Mouse (Mus musculus): Measurements from ENCODE around the gene Cct3. TPM values are rescaled to one million over a fixed set of nuclear protein-coding genes. Genes with fewer than 3 reads are reported as not detected.
"Not testable (repeated sequence)": the region's sequence is repeated elsewhere in the genome, so short reads cannot be mapped to it uniquely, and the experiment has no call there.

Gene Cct3
- polyA plus RNA-seq, 1 experiment: 165 TPM

DNA sequence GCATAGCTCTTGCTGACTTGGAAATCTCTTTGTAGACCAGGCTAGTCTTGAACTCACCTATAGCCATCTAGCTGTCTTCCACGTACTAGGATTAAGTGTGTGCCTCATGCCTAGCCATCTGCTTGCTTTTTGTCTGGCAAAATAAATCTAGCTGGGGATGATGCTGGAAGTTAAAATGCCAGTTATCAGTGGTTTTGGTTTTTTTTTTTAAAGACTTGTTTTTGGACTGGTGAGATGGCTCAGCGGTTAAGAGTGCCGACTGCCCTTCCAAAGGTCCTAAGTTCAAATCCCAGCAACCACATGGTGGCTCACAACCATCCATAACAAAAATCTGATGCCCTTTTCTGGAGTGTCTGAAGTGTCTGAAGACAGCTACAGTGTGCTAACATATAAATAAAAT is 25.1 kb upstream of the Cct3 start:
- H3K4me1 ChIP-seq (ENCODE audit: control insufficient read depth, insufficient read depth, low read length): no peaks in the 10 kb centered on the region
- no peak overlapping the region for H3K4me3 ChIP-seq (ENCODE audit: insufficient read depth, low read length)
- TF ChIP-seq POLR2A (IDR thresholded peaks at IDR 0.05; ENCODE audit: extremely low read depth, insufficient read depth, low read length) (no peak), CTCF (IDR thresholded peaks at IDR 0.05; ENCODE audit: extremely low read depth, insufficient read depth, low read length) (no peak)
- no peak overlapping the region for H3K27ac ChIP-seq (ENCODE audit: insufficient read depth, low read length)

DNA sequence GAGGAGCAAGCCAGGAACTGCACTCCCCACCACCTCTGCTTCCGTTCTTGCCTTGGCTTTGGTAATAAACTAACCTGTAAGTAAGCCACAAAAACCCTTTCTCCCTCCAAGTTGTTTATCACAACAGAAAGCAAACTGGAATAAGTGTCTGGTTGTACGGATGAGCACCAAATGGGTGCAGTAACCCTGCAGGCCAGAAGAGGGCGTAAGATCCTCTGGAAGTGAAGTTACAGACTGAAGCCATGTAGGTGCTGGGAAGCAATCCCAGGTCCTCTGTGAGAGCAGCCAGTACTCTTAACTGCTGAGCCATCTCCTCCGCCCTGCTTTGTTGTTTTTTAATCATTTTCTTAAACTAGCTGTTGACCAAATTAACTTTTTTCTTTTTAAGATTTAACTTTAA is 22.9 kb upstream of the Cct3 start:
- Histone ChIP-seq H3K4me1 (ENCODE audit: control insufficient read depth, insufficient read depth, low read length) (no peaks in the 10 kb centered on the region), H3K27ac (ENCODE audit: insufficient read depth, low read length) (no peak overlapping the region), H3K4me3 (ENCODE audit: insufficient read depth, low read length) (no peak overlapping the region)
- TF ChIP-seq CTCF (IDR thresholded peaks at IDR 0.05; ENCODE audit: extremely low read depth, insufficient read depth, low read length) (0 out of 2 replicates have a peak, but pooled peaks have one; percentile 8), POLR2A (IDR thresholded peaks at IDR 0.05; ENCODE audit: extremely low read depth, insufficient read depth, low read length) (no peak)

DNA sequence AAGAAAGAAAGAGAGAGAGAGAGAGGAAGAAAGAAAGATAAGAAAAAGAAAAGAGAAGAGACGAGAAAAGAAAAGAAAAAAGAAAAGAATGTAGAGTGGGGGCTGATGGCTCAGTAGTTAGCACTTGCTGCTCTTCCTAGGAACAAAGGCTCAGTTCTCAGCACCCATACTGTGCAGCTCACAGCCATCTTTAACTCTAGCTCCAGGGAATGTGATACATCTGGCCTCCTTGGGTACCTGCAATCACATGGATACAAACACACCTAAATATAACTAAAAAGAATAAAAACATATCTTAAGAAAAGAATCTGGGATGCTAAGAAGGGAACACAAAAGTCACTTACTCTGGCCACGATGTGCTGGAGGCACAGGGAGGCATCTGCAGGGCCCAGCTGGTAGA is 20.8 kb upstream of the Cct3 start:
- Histone ChIP-seq H3K27ac (ENCODE audit: insufficient read depth, low read length) (no peak overlapping the region), H3K4me3 (ENCODE audit: insufficient read depth, low read length) (no peak overlapping the region), H3K4me1 (ENCODE audit: control insufficient read depth, insufficient read depth, low read length) (no peaks in the 10 kb centered on the region)
- TF ChIP-seq CTCF (IDR thresholded peaks at IDR 0.05; ENCODE audit: extremely low read depth, insufficient read depth, low read length): no peak
- no peak for TF ChIP-seq POLR2A (IDR thresholded peaks at IDR 0.05; ENCODE audit: extremely low read depth, insufficient read depth, low read length)

DNA sequence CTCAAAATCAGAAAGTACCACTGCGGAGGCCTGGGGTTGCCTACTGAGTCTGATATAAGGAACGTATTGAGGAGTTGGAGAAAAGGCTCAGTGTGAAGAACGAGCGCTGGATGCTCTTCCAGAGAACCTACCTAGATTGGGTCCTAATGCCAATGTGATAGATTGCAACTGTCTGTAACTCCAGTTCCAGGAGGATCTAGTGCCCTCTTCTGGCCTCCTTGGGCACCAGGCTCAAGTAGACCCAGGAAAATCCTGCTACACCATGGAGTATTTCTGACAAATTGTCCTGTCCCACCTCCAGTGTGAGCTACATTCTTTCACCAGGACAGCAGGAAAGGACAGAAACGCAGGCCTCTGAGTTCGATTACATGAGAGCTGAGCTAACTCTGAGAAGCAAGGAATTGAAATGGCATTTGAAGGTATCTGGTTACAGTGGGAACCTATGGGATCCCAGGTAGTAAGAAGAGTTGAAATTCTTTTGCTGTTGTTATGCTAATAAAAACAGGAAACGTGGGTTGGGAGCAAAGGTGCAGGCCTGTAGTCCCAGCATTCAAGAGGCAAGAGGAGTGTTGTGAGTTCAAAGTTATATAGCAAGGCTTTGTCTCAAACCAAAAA is 20.3 kb upstream of the Cct3 start:
- no peak overlapping the region for H3K4me3 ChIP-seq (ENCODE audit: insufficient read depth, low read length)
- TF ChIP-seq CTCF (IDR thresholded peaks at IDR 0.05; ENCODE audit: extremely low read depth, insufficient read depth, low read length): peak; percentile 69
- TF ChIP-seq POLR2A (IDR thresholded peaks at IDR 0.05; ENCODE audit: extremely low read depth, insufficient read depth, low read length): no peak
- no peaks in the 10 kb centered on the region for H3K4me1 ChIP-seq (ENCODE audit: control insufficient read depth, insufficient read depth, low read length)
- H3K27ac ChIP-seq (ENCODE audit: insufficient read depth, low read length): no peak overlapping the region

DNA sequence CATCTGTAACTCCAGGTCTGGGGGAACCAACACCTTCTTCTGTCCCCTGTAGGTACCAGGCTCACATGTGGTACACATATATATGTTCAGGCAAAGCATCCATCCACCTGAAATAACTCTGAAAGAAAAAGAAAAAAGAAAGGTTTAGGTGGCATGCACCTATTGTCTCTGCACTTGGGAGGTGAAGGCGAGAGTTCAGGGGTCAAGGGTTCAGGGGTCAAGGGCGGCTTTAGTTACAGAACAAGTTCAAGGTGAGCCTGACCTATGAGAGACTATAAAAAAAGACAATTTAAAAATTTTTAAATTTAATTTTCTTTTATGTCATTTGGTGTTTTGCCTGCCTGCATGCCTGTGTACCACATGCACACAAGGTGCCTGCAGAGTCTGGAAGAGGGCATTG is 16.9 kb upstream of the Cct3 start:
- no peak overlapping the region for H3K4me3 ChIP-seq (ENCODE audit: insufficient read depth, low read length)
- H3K27ac ChIP-seq (ENCODE audit: insufficient read depth, low read length): no peak overlapping the region
- TF ChIP-seq POLR2A (IDR thresholded peaks at IDR 0.05; ENCODE audit: extremely low read depth, insufficient read depth, low read length) (no peak), CTCF (IDR thresholded peaks at IDR 0.05; ENCODE audit: extremely low read depth, insufficient read depth, low read length) (no peak)
- peaks cover 4% of the 10 kb centered on the region; the same call in 1 of the 2 replicates for H3K4me1 ChIP-seq (ENCODE audit: control insufficient read depth, insufficient read depth, low read length)

DNA sequence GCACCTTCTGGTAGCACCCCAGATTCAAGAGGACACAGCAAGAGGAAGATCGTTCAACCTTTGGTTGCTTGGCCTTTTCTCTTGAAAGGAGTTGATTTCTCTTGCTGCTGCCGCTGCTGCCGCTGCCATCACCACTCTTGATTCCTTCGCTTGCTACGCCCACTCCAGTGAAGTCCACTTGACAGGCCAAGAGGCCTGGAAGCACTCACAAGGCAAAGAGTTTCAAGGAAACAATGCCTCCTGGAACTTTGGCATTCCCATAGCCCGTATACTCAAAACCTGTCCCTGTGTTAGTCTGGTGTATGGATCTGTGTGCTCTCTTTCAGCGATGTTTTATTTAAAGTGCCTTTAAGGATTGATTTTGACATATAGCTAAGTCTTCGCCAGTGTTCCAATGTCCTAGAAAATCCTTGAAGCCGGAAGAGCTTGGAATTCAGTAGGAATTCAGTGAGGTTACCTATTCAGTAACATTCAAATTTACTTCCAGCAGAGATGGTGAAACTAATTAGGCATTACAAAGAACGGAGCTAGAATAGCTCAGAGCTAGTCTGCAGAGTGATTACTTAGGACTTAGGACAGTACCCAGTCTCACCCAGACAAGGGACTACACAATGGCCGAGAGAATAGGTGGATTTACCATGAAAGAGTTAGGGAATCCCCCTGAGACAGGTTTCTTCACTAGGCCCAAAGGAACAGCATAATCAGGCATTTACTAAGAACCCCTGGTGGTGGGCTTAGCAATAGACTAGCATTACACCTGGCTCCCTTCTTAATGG is 15.6 kb upstream of the Cct3 start:
- H3K27ac ChIP-seq (ENCODE audit: insufficient read depth, low read length); H3K4me1 ChIP-seq (ENCODE audit: control insufficient read depth, insufficient read depth, low read length); H3K4me3 ChIP-seq (ENCODE audit: insufficient read depth, low read length): not testable (repeated sequence)

DNA sequence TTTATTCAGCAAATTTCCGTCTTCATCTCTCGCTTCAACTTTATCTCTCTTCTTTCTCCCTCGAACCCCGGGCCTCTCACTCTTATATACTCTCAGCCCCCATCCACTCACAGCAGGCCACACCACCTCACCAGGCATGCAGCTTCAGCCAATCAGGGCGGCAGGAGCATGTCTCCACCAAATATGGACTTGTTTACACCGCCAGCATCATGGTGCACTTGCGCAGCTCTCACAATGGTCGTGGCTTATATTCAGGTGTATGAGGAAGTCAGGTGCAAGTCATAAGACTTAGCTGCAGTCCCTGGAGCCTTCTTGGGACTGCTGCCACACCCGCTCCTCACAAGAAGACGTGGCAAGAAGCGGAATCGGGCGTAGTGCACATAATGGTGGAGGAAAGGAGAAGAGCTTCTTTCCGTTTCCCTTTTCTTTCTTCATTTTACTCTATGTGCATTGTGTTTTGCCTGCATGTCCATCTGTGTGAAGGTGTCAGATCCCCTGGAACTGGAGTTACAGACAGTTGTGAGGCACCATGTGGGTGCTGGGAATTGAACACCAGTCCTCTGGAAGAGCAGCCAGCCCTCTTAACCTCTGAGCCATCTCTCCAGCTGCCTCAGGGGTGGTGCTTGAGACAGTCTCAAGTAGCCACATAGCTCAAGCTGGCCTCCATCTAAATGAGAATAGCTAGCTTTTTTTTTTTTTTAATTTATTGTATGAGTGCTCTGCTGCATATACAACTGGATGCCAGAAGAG is 11.9 kb upstream of the Cct3 start:
- H3K4me1 ChIP-seq (ENCODE audit: control insufficient read depth, insufficient read depth, low read length); H3K4me3 ChIP-seq (ENCODE audit: insufficient read depth, low read length); H3K27ac ChIP-seq (ENCODE audit: insufficient read depth, low read length): not testable (repeated sequence)

DNA sequence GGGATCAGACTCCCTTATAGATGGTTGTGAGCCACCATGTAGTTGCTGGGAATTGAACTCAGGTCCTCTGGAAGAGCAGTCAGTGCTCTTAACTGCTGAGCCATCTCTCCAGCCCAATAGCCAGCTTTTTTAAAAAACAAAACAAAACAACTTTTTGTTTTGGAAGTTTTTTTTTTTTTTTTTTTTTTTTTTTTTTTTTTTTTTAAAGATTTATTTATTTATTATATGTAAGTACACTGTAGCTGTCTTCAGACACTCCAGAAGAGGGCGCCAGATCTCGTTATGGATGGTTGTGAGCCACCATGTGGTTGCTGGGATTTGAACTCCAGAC is 11.4 kb upstream of the Cct3 start:
- not testable (repeated sequence) for H3K4me3 ChIP-seq (ENCODE audit: insufficient read depth, low read length); H3K4me1 ChIP-seq (ENCODE audit: control insufficient read depth, insufficient read depth, low read length); H3K27ac ChIP-seq (ENCODE audit: insufficient read depth, low read length)

DNA sequence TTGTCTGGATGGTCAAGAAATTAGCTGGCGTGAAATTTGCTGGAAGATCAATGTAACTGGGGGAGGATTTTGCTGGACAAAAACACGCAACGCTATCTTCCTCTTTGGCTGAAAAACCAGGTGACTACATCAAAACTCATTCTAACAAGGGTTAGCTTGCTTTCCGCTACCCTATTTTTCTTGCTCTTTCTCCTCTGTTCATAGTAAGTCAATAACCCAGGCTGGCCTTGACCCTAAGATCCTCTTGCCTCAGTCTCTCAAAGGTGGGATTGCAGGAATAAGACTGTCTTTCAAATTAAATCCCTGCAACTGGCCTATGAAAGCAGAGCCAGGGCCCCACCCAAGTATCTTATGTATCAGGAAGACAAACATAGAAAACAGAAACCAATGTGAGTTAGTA is 9.8 kb upstream of the Cct3 start, which contains the start of gene Gm38392:
Gene Gm38392, minus strand, starts transcription at position 101 of the 400 bp plus-strand sequence.
- TF ChIP-seq POLR2A (IDR thresholded peaks at IDR 0.05; ENCODE audit: extremely low read depth, insufficient read depth, low read length): no peak
- no peak within 1 kb of the TSS for H3K4me3 ChIP-seq (ENCODE audit: insufficient read depth, low read length)
- H3K4me1 ChIP-seq (ENCODE audit: control insufficient read depth, insufficient read depth, low read length): peaks cover 4% of the 10 kb centered on the region; the same call in 1 of the 2 replicates
- H3K27ac ChIP-seq (ENCODE audit: insufficient read depth, low read length): no peak within 1 kb of the TSS

DNA sequence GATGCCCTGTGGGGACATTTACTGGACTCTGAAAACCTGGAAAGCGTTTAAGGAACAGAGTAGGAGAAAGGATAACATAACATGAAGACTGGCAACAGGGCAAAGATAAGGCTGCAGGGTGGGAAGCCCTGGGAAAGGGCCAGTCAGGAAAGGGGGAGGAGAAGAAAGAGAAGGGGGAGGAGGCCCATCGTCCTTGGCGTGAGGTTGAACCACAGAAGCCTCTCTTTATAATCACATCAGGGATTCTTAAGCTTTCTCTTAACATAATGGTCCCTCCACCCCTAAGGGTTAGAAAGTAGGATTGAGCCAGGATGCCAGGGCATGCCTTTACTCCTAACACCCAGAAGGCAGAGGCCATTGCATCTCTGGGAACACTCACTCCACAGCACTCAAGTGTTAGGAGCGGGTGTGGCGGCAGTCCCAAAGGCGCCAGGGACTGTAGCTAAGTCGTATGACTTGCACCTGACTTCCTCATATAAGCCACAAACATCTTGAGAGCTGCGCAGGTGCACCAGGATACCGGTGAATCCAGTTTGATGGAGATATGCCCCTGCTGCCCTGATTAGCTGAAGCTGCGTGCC is 8.7 kb upstream of the Cct3 start:
- H3K27ac ChIP-seq (ENCODE audit: insufficient read depth, low read length); H3K4me1 ChIP-seq (ENCODE audit: control insufficient read depth, insufficient read depth, low read length): not testable (repeated sequence)

More for the DNA sequence above, 8.7 kb upstream of the Cct3 start:
- not testable (repeated sequence) for H3K4me3 ChIP-seq (ENCODE audit: insufficient read depth, low read length)
